Mouse (Mus musculus) kidney, embryonic 16.5 days (tissue): ENCODE results near the gene Lats2. TPM values are rescaled to one million over a fixed set of nuclear protein-coding genes. Genes with fewer than 3 reads are reported as not detected.

Experiments
- ATAC-seq: fragments of 200-750 bp; cut with Nextera tagmentation; 2 replicates; pipeline ENCODE4 v1.8.0; 2017; ENCODE audit warnings: moderate TSS enrichment; ENCODE audit not compliant: low FRiP score, low TSS enrichment
- H3K27ac ChIP-seq: fragments of 300-500 bp; sonication (generic); 2 replicates; pipeline ENCODE4 v1.5.1; 2014; ENCODE audit warnings: low read length
- H3K27me3 ChIP-seq: fragments of 300-500 bp; sonication (generic); 2 replicates; pipeline ENCODE4 v1.6.1; 2014; ENCODE audit warnings: low read length, control low read depth, mixed read lengths; ENCODE audit not compliant: insufficient read depth
- H3K36me3 ChIP-seq: fragments of 300-500 bp; sonication (generic); 2 replicates; pipeline ENCODE4 v1.6.1; 2014; ENCODE audit warnings: low read length, control low read depth, mixed read lengths; ENCODE audit not compliant: insufficient read depth
- H3K4me1 ChIP-seq: fragments of 300-500 bp; sonication (generic); 2 replicates; pipeline ENCODE4 v1.6.1; 2014; ENCODE audit warnings: low read length, control low read depth, mixed read lengths; ENCODE audit not compliant: insufficient read depth
- H3K4me2 ChIP-seq: fragments of 300-500 bp; sonication (generic); replicated peaks from 2 replicates; pipeline ENCODE4 v1.6.1; 2014; ENCODE audit warnings: low read depth, low read length
- H3K4me3 ChIP-seq: fragments of 300-500 bp; sonication (generic); 2 replicates; pipeline ENCODE4 v1.5.1; 2014; ENCODE audit warnings: mild to moderate bottlenecking, low read length
- H3K9ac ChIP-seq: fragments of 300-500 bp; sonication (generic); replicated peaks from 2 replicates; pipeline ENCODE4 v1.6.1; 2014; ENCODE audit warnings: low read length
- H3K9me3 ChIP-seq: fragments of 300-500 bp; sonication (generic); 2 replicates; pipeline ENCODE4 v1.6.1; 2016; ENCODE audit warnings: low read length, control low read depth
- WGBS: fragments of 180-500 bp; shearing (Covaris S2); extraction: QIAGEN DNeasy Blood & Tissue Kit; methylation state at CpG from one replicate; pipeline ENCODE4 v1.1.7; 2014; 5-methylcytosine and 5-hydroxymethylcytosine counted together
- polyA plus RNA-seq: library from polyadenylated mRNA; unstranded; fragments of >200 nt; fragmentation: Nextera tagmentation; extraction: Ambion mirVana; gene quantifications from 2 replicates; pipeline ENCODE4 v1.2.1, GENCODE M21; 2015

The Lats2 gene
- polyA plus RNA-seq, 1 experiment from 2014 or later = 25.9 TPM

DNA sequence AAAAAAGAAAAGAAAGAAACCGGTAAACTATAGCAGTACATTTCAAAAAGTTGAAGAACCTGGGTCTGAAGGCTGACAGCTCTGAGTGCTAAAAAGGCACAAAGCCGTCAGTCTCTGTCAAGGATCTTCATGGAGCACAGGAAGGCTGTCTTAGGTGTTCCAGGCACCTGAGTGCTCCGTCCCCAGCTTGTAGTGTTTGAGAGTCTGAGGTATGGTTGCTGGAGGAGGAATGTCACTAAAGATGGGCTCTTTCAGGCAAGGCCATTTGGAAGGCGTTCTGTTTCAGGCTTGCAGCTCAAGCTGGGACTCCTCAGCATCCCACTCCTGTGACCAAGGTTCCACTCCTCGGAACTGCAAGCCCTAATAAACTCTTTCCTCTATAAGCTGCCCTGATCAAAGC is 70.7 kb downstream of the Lats2 start:
- no peaks in the 10 kb centered on the region for H3K27me3 ChIP-seq
- H3K9ac ChIP-seq = no peak overlapping the region
- no peak for ATAC-seq
- H3K9me3 ChIP-seq = no peaks in the 10 kb centered on the region
- no peak overlapping the region for H3K4me3 ChIP-seq
- no peak overlapping the region for H3K27ac ChIP-seq
- 85% methylated on average over 5 of the region's 5 CpGs for WGBS
- H3K4me2 ChIP-seq = no peak overlapping the region
- peaks cover 29% of the 10 kb centered on the region for H3K36me3 ChIP-seq
- H3K4me1 ChIP-seq = no peaks in the 10 kb centered on the region

DNA sequence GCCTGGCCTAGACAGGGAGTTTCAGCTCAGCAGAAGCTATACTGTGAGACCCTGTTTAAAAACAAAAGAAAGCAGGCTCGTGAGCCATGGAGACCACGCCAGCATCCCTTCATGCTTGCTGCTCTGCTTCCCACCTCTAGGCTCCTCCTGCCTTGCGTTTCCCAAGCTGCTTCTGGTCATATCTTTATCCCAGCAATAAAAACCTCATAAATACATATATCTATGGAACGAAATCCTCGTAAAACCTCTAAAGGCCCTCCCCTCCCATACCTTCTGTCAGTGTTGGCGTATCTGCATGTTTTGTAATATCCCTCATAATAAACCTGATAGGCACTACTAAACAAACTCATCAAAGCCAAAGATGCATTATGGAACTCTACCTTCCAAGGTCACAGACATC is 71.5 kb downstream of the Lats2 start:
- WGBS = 81% methylated on average over 6 of the region's 6 CpGs
- Histone ChIP-seq H3K4me1 (no peaks in the 10 kb centered on the region), H3K9ac (no peak overlapping the region), H3K36me3 (peaks cover 22% of the 10 kb centered on the region), H3K4me2 (no peak overlapping the region), H3K27ac (no peak overlapping the region), H3K27me3 (no peaks in the 10 kb centered on the region), H3K4me3 (no peak overlapping the region), H3K9me3 (no peaks in the 10 kb centered on the region)
- ATAC-seq = no peak

DNA sequence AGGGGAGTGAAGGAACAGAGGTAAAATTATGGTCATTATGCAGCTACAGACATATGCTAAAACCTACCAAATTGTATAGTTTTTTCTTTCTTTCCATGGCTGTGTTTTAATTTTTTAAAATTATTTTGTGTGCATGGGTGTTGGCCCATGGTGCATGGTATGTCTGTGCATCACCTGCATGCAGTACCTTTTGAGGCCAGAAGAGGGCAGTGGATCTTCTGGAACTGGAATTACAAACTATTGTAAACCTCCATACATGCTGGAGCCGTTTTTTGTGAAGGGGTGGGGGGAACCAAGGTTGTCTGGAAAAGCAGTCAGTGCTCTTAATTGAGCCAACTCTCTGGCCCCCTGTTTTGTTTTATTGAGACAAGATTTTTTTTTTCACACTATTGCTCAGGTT is 73.6 kb downstream of the Lats2 start:
- Histone ChIP-seq H3K4me2 (no peak overlapping the region), H3K9me3 (no peaks in the 10 kb centered on the region), H3K27me3 (no peaks in the 10 kb centered on the region), H3K4me1 (no peaks in the 10 kb centered on the region), H3K4me3 (no peak overlapping the region), H3K36me3 (peaks cover 10% of the 10 kb centered on the region), H3K9ac (no peak overlapping the region), H3K27ac (no peak overlapping the region)
- no peak for ATAC-seq
- WGBS = 17% methylated on average over 1 of the region's 1 CpGs

DNA sequence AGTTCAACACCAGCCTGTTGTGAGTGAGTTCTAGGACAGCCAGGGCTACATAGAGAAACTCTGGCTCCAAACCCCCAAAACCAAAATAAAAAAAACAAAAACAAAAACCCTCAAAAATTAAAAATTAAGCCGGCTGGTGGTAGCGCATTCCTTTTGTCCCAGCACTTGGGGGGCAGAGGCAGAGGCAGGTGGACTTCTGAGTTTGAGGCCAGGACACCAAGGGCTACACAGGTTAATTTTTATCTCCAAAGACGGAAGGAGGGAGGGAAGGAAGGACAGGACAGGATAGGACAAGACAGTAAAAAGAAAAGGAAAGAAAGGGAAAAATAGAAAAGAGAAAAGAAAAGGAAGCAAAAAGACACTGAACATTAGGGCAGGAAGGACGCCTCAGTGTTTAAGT is 75.4 kb downstream of the Lats2 start:
- WGBS = 83% methylated on average over 4 of the region's 4 CpGs

DNA sequence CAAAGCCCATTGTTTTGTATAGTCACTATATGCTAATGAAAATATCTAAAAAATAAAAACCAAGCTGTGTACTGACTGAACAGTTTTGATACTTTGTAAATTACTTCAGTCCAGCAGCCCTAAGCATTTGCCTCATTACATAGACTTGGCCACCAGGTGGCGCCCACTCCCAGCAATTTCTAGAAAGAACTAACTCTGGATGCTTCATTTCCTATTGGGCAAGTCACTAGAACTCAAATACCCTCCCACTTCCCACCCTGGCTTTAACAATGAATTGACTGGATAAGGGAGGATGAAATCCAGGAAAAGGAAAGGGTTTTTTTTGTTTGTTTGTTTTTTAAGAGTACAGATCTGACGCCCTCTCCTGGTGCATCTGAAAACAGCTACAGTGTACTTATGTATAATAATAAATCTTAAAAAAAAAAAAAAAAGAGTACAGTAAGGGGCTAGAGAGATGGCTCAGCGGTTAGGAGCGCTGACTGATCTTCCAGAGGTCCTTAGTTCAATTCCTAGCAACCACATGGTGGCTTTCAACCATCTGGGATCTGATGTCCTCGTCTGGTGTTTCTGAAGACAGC is 78.1 kb downstream of the Lats2 start:
- Histone ChIP-seq H3K9ac (no peak overlapping the region), H3K4me1 (no peaks in the 10 kb centered on the region), H3K4me3 (no peak overlapping the region), H3K4me2 (no peak overlapping the region), H3K9me3 (no peaks in the 10 kb centered on the region), H3K36me3 (no peaks in the 10 kb centered on the region), H3K27ac (no peak overlapping the region), H3K27me3 (no peaks in the 10 kb centered on the region)
- ATAC-seq = peak; percentile 69
- 44% methylated on average over 5 of the region's 5 CpGs for WGBS

More for the DNA sequence above, 75.4 kb downstream of the Lats2 start:
- Histone ChIP-seq H3K4me2 (no peak overlapping the region), H3K27ac (no peak overlapping the region), H3K4me1 (no peaks in the 10 kb centered on the region), H3K36me3 (no peaks in the 10 kb centered on the region), H3K4me3 (no peak overlapping the region), H3K27me3 (no peaks in the 10 kb centered on the region), H3K9me3 (no peaks in the 10 kb centered on the region), H3K9ac (no peak overlapping the region)
- ATAC-seq = no peak

DNA sequence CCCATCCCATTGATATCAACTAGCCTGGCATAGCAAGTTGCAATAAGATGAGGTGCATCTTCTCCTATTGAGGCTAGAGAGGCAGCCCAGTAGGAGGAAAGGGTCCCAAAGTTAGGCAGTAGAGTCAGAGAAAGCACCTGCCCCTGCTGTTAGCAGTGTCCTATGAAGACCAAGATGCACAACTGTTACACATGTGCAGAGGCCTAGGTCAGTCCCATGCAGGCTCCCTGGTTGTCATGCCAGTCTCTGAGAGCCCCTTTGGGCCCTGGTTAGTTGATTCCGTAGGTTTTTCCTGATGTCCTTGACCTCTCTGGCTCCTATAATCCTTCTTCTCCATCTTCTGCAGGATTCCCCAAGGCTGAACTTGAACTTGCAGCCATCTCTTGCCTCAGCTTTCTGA is 78.7 kb downstream of the Lats2 start:
- no peak for ATAC-seq
- H3K4me2 ChIP-seq = no peak overlapping the region
- H3K27ac ChIP-seq = no peak overlapping the region
- no peaks in the 10 kb centered on the region for H3K27me3 ChIP-seq
- H3K4me3 ChIP-seq = no peak overlapping the region
- 34% methylated on average over 1 of the region's 1 CpGs for WGBS
- H3K9me3 ChIP-seq = no peaks in the 10 kb centered on the region
- H3K9ac ChIP-seq = no peak overlapping the region
- no peaks in the 10 kb centered on the region for H3K4me1 ChIP-seq
- no peaks in the 10 kb centered on the region for H3K36me3 ChIP-seq

DNA sequence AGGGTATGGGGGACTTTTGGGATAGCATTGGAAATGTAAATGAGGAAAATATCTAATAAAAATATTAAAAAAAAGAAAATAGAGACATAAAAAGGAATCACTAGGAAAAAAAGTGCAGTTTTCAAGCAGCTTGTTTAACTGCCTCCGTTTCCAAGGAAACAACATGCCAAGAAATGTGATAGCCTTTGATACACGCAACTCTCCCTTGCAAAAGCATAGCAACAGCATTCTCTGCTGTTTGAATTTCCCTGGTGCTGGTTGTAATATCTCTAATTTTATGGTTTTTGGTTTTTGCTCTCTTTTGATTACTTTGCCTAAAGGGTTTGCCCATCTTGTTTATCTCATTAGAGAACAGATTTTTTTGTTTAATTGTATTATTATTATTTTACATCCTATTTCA is 82.7 kb downstream of the Lats2 start:
- H3K4me1 ChIP-seq = no peaks in the 10 kb centered on the region
- ATAC-seq = no peak
- H3K4me3 ChIP-seq = no peak overlapping the region
- H3K9ac ChIP-seq = no peak overlapping the region
- H3K27me3 ChIP-seq = no peaks in the 10 kb centered on the region
- H3K9me3 ChIP-seq = no peaks in the 10 kb centered on the region
- H3K36me3 ChIP-seq = no peaks in the 10 kb centered on the region
- 38% methylated on average over 2 of the region's 2 CpGs for WGBS
- no peak overlapping the region for H3K4me2 ChIP-seq
- no peak overlapping the region for H3K27ac ChIP-seq

DNA sequence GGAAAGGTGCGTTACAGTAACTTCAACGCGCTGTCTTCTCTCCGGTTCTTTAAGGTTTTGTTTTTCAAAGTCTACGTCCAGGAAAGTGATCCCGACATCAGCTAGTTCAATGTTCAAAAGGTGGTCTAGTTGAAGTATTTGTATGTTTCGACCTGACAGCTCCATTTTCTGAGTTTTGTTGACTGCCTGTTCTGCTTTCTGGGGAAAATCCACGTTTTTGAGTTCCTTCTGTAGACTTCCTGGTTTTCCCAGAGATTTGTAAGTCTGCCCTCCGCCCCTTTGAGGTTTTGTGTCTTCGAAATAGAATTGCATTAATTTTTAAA is 92.6 kb downstream of the Lats2 start:
- peak overlapping the region; percentile 77 for H3K4me2 ChIP-seq
- no peaks in the 10 kb centered on the region for H3K9me3 ChIP-seq
- H3K36me3 ChIP-seq = no peaks in the 10 kb centered on the region
- no peaks in the 10 kb centered on the region for H3K27me3 ChIP-seq
- peak overlapping the region; percentile 88 for H3K27ac ChIP-seq
- WGBS = 11% methylated on average over 10 of the region's 10 CpGs
- peak overlapping the region; percentile 90 for H3K9ac ChIP-seq
- no peak for ATAC-seq
- H3K4me1 ChIP-seq = peaks cover 15% of the 10 kb centered on the region
- H3K4me3 ChIP-seq = peak overlapping the region; percentile 78

DNA sequence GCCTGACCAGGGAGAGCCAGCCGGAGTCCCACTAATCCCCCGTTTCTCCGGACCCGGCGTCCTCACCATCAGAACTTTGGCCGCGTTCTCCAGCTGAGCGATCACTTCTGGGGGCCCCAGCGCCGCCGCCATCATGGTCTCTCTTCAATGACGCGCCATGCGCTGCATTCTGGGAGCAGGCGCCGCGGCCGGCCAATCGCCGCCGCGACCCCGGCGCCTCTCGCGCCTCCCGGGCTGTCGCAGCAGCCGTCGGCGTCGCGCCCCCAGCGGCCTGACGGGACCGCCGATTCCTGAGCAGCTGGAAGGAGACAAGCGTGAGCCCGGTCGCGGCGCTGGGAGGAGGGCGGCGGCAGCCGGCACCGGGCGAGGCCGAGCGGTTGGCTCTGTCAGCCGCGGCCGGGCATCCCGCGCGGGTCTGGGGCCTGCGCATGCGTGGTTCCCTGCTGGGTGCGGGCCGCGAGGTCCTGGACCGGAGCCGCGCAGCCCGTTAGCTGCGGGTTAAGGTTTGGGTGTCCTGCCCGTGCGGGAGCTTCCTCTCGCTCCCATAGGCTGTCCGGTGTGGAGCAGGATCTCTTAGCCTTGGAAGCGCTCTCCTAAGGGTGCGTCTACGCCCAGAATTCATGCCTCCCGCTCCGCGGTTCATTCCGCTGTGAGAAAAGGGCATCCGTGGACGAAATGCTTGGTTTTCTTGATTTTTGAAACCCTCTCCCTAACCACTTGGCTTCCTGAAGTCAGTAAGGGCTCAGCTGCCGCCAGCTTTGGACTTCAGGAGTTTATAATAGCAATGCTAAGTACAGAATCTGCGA is 93.2 kb downstream of the Lats2 start, which contains the start of gene Xpo4:
Gene Xpo4 (minus strand): TSS at position 609 of the 806 bp plus-strand sequence.
- H3K27me3 ChIP-seq = no peaks in the 10 kb centered on the region
- peak within 1 kb of the TSS; percentile 77 for H3K4me2 ChIP-seq
- H3K9ac ChIP-seq = peak within 1 kb of the TSS; percentile 90
- H3K4me3 ChIP-seq = peak within 1 kb of the TSS; percentile 78
- peak; percentile 95 for ATAC-seq
- H3K36me3 ChIP-seq = no peaks in the 10 kb centered on the region
- peaks cover 15% of the 10 kb centered on the region for H3K4me1 ChIP-seq
- peak within 1 kb of the TSS; percentile 88 for H3K27ac ChIP-seq
- under 1% methylated on average over 65 of the region's 80 CpGs for WGBS
- no peaks in the 10 kb centered on the region for H3K9me3 ChIP-seq

DNA sequence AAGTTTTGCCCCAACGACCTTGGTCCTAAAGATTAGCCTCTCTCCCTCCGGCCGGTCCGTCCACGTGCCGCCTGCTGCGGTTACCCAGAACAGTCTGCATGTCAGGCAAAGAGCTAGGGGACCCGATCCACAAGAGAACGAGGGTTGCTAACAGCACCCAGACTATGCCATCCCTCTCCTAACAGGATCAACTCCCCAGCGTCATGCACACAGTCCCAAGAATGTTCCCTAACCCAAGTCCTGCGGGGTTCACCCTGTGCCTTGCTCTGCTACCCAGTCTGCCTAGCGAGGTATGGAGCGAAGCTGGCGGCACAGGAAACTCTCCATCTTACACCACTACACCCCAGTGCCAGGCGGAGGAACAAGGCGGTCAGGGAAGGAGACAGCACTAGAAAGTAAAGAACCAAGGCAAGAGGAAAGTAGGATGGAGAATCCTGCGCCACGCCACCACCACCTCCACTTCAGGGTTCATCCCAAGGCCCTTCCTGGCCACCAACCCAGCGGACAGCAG is 93.8 kb downstream of the Lats2 start:
- peak; percentile 68 for ATAC-seq
- peak overlapping the region; percentile 90 for H3K9ac ChIP-seq

More for the DNA sequence above, 93.8 kb downstream of the Lats2 start:
- Histone ChIP-seq H3K27me3 (no peaks in the 10 kb centered on the region), H3K36me3 (no peaks in the 10 kb centered on the region), H3K27ac (peak overlapping the region; percentile 88), H3K4me1 (peaks cover 15% of the 10 kb centered on the region), H3K4me2 (peak overlapping the region; percentile 77), H3K9me3 (no peaks in the 10 kb centered on the region), H3K4me3 (peak overlapping the region; percentile 78)
- WGBS = 0% methylated on average over 19 of the region's 19 CpGs
